Mouse (Mus musculus): ENCODE measurements at regions not wholly inside any gene's neighbourhood (a gene's known extent, or its start where the extent isn't known, plus 50 kb on each side); places are given as distances from the start of the nearest gene placed in this dataset.

- H3K4me1 ChIP-seq (ENCODE audit: control insufficient read depth, insufficient read depth, low read length) = no peaks in the 10 kb centered on the region
- H3K27ac ChIP-seq (ENCODE audit: control insufficient read depth, insufficient read depth, low read depth, low read length, poor library complexity) = no peak overlapping the region
- no peak for TF ChIP-seq CTCF (IDR thresholded peaks at IDR 0.05; ENCODE audit: control insufficient read depth, insufficient read depth, low read length)
- no peak for TF ChIP-seq POLR2A (IDR thresholded peaks at IDR 0.05; ENCODE audit: borderline replicate concordance, control insufficient read depth, low read depth, low read length)
- H3K4me3 ChIP-seq (replicated peaks; ENCODE audit: control insufficient read depth, low read depth, low read length) = no peak overlapping the region
- WGBS = 81% methylated on average over 5 of the region's 5 CpGs
Observed at GRCm38 (mm10) chr11:114291258-114291657, 224.4 kb upstream of the Sdk2 start.

- Histone ChIP-seq H3K27ac (ENCODE audit: control insufficient read depth, insufficient read depth, low read depth, low read length, poor library complexity) (no peak overlapping the region), H3K4me1 (ENCODE audit: control insufficient read depth, insufficient read depth, low read length) (no peaks in the 10 kb centered on the region), H3K4me3 (replicated peaks; ENCODE audit: control insufficient read depth, low read depth, low read length) (no peak overlapping the region)
- TF ChIP-seq POLR2A (IDR thresholded peaks at IDR 0.05; ENCODE audit: borderline replicate concordance, control insufficient read depth, low read depth, low read length) = no peak
- no peak for TF ChIP-seq CTCF (IDR thresholded peaks at IDR 0.05; ENCODE audit: control insufficient read depth, insufficient read depth, low read length)
- WGBS = 65% methylated on average over 1 of the region's 1 CpGs
Observed at GRCm38 (mm10) chr11:114289946-114290345, 223.1 kb upstream of the Sdk2 start.

GRCm38 (mm10) chr11:114284820-114285666, 218.2 kb upstream of the Sdk2 start:
- Histone ChIP-seq H3K4me3 (replicated peaks; ENCODE audit: control insufficient read depth, low read depth, low read length) (no peak overlapping the region), H3K4me1 (ENCODE audit: control insufficient read depth, insufficient read depth, low read length) (no peaks in the 10 kb centered on the region), H3K27ac (ENCODE audit: control insufficient read depth, insufficient read depth, low read depth, low read length, poor library complexity) (no peak overlapping the region)
- TF ChIP-seq POLR2A (IDR thresholded peaks at IDR 0.05; ENCODE audit: borderline replicate concordance, control insufficient read depth, low read depth, low read length) (no peak), CTCF (IDR thresholded peaks at IDR 0.05; ENCODE audit: control insufficient read depth, insufficient read depth, low read length) (no peak)
- WGBS = 79% methylated on average over 20 of the region's 20 CpGs

GRCm38 (mm10) chr11:114283208-114283607, 216.4 kb upstream of the Sdk2 start:
- WGBS = 29% methylated on average over 5 of the region's 5 CpGs
- no peak overlapping the region for H3K4me3 ChIP-seq (replicated peaks; ENCODE audit: control insufficient read depth, low read depth, low read length)
- TF ChIP-seq CTCF (IDR thresholded peaks at IDR 0.05; ENCODE audit: control insufficient read depth, insufficient read depth, low read length) = peak; percentile 62
- no peak for TF ChIP-seq POLR2A (IDR thresholded peaks at IDR 0.05; ENCODE audit: borderline replicate concordance, control insufficient read depth, low read depth, low read length)
- H3K4me1 ChIP-seq (ENCODE audit: control insufficient read depth, insufficient read depth, low read length) = no peaks in the 10 kb centered on the region
- no peak overlapping the region for H3K27ac ChIP-seq (ENCODE audit: control insufficient read depth, insufficient read depth, low read depth, low read length, poor library complexity)

- no peaks in the 10 kb centered on the region for H3K4me1 ChIP-seq (ENCODE audit: control insufficient read depth, insufficient read depth, low read length)
- H3K4me3 ChIP-seq (replicated peaks; ENCODE audit: control insufficient read depth, low read depth, low read length) = no peak overlapping the region
- no peak overlapping the region for H3K27ac ChIP-seq (ENCODE audit: control insufficient read depth, insufficient read depth, low read depth, low read length, poor library complexity)
- 68% methylated on average over 5 of the region's 5 CpGs for WGBS
- TF ChIP-seq POLR2A (IDR thresholded peaks at IDR 0.05; ENCODE audit: borderline replicate concordance, control insufficient read depth, low read depth, low read length) = no peak
- no peak for TF ChIP-seq CTCF (IDR thresholded peaks at IDR 0.05; ENCODE audit: control insufficient read depth, insufficient read depth, low read length)
Observed at GRCm38 (mm10) chr11:114282566-114282965, 215.7 kb upstream of the Sdk2 start.

- WGBS = 76% methylated on average over 9 of the region's 9 CpGs
Observed at GRCm38 (mm10) chr11:114281846-114282245, 215.0 kb upstream of the Sdk2 start.

GRCm38 (mm10) chr11:114281041-114281695, 214.3 kb upstream of the Sdk2 start:
- Histone ChIP-seq H3K4me3 (replicated peaks; ENCODE audit: control insufficient read depth, low read depth, low read length) (no peak overlapping the region), H3K4me1 (ENCODE audit: control insufficient read depth, insufficient read depth, low read length) (no peaks in the 10 kb centered on the region), H3K27ac (ENCODE audit: control insufficient read depth, insufficient read depth, low read depth, low read length, poor library complexity) (no peak overlapping the region)
- WGBS = 74% methylated on average over 14 of the region's 14 CpGs
- TF ChIP-seq CTCF (IDR thresholded peaks at IDR 0.05; ENCODE audit: control insufficient read depth, insufficient read depth, low read length) (no peak), POLR2A (IDR thresholded peaks at IDR 0.05; ENCODE audit: borderline replicate concordance, control insufficient read depth, low read depth, low read length) (no peak)

More at GRCm38 (mm10) chr11:114281846-114282245, 215.0 kb upstream of the Sdk2 start:
- H3K27ac ChIP-seq (ENCODE audit: control insufficient read depth, insufficient read depth, low read depth, low read length, poor library complexity) = no peak overlapping the region
- TF ChIP-seq CTCF (IDR thresholded peaks at IDR 0.05; ENCODE audit: control insufficient read depth, insufficient read depth, low read length) (no peak), POLR2A (IDR thresholded peaks at IDR 0.05; ENCODE audit: borderline replicate concordance, control insufficient read depth, low read depth, low read length) (no peak)
- no peaks in the 10 kb centered on the region for H3K4me1 ChIP-seq (ENCODE audit: control insufficient read depth, insufficient read depth, low read length)
- H3K4me3 ChIP-seq (replicated peaks; ENCODE audit: control insufficient read depth, low read depth, low read length) = no peak overlapping the region

- Histone ChIP-seq H3K4me3 (replicated peaks; ENCODE audit: control insufficient read depth, low read depth, low read length) (no peak overlapping the region), H3K27ac (ENCODE audit: control insufficient read depth, insufficient read depth, low read depth, low read length, poor library complexity) (no peak overlapping the region), H3K4me1 (ENCODE audit: control insufficient read depth, insufficient read depth, low read length) (no peaks in the 10 kb centered on the region)
- TF ChIP-seq CTCF (IDR thresholded peaks at IDR 0.05; ENCODE audit: control insufficient read depth, insufficient read depth, low read length) = no peak
- no peak for TF ChIP-seq POLR2A (IDR thresholded peaks at IDR 0.05; ENCODE audit: borderline replicate concordance, control insufficient read depth, low read depth, low read length)
- WGBS = 87% methylated on average over 26 of the region's 26 CpGs
Observed at GRCm38 (mm10) chr11:114277513-114278304, 210.9 kb upstream of the Sdk2 start.
